Mouse (Mus musculus) monocyte, adult 5-6 weeks (primary cell): ENCODE results near the gene Grk3. TPM values are rescaled to one million over a fixed set of nuclear protein-coding genes. Genes with fewer than 3 reads are reported as not detected.

Experiments
- ATAC-seq: fragments of 153-309, 156-312 bp; replicated peaks from 2 replicates; pipeline ENCODE4 v1.8.0; 2017; ENCODE audit warnings: mild to moderate bottlenecking; ENCODE audit not compliant: low TSS enrichment, insufficient number of reproducible peaks, severe bottlenecking, poor library complexity, low FRiP score
- total RNA-seq: library from RNA; stranded (forward); fragments of 200-1000, 200-491, 200-594 nt; gene quantifications from 3 replicates; pipeline ENCODE4 v1.2.3, GENCODE M21; 2017

Gene Grk3
- 295 to 342 TPM (median 339 TPM) in 3 replicates for total RNA-seq

DNA sequence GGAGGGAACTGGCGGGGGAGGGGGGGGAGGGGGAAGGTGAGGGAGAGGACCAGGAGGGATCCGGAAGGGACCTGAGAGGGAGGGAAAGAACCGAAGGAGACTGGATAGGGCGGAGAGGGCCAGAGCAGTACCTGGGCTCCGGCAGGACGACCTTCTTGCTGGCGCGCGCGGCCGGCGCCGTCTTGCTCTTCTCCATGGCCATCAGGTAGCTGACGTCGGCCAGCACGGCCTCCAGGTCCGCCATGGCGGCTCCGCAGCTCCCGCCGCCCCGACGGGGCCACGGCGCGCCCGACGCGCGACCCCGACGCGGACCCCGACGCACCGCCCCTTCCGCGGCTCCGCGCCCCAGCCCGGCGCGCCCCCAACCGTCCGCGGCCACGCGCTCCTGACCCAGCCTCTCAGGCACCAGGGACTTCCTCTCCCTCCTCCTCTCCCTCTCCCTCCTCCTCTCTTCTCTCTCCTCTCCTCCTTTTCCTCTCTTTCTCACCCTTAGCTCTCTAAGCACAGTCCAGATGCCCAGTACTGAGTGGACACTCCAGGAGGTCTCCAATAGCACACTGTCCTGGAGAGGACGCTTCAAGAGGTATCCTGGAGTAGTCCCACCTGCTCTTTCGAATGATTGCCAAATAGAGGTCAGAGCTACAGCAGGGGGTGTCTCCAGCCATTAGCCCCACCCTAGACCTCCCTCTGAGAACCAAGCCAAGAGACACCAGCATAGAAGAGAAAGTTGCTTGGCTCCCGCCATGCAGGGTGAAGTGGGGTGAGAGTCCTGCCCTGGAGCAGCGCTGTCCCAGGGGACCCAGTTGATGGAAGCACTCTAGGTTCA is at the start of gene Grk3:
Gene Grk3, minus strand, starts transcription at position 556 of the 826 bp plus-strand sequence.
- ATAC-seq: peak; percentile 27

DNA sequence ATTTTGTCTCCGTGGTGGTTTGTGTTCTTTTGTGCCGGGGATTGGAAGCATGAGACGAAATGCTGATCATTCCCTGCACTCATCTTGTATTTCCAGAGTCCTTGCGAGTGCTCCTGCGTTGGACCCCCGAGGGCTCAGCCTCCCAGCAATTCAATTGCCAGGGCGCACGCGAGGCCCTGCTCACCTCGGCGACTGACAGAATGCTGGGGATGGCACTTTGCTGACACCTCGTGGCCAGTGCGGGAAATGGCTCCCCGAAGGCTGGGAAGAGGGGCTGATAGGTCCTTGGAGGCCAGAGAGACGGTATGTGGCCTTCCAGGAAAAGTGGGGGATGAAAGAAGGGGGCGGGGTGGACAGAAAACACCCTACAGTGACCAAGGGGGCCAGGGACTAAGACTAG is 38.7 kb upstream of the Grk3 start:
- peak; percentile 76 for ATAC-seq

- no peak for ATAC-seq
Observed at GRCm38 (mm10) chr5:113050581-113051185, 35.1 kb upstream of the Grk3 start.

DNA sequence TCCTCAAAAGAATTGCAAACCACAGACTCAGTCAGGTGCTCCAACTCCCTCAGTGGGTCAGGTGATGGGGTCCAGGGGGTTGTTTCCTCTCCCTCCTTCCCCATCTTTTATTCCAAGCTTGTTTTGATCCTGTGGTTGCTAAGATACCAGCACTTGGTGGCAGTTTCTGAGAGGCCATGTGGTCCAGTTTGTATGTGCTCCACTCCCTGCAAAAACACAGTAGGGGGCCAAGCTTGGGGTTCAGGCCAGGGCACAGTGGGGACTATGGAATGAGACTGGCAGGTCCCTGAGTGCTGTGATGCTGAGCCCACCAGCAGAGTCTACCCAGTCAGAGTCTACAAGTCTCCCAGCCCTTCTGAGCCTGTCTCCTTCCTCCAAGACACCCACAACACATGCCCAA is 34.3 kb upstream of the Grk3 start:
- ATAC-seq: no peak

DNA sequence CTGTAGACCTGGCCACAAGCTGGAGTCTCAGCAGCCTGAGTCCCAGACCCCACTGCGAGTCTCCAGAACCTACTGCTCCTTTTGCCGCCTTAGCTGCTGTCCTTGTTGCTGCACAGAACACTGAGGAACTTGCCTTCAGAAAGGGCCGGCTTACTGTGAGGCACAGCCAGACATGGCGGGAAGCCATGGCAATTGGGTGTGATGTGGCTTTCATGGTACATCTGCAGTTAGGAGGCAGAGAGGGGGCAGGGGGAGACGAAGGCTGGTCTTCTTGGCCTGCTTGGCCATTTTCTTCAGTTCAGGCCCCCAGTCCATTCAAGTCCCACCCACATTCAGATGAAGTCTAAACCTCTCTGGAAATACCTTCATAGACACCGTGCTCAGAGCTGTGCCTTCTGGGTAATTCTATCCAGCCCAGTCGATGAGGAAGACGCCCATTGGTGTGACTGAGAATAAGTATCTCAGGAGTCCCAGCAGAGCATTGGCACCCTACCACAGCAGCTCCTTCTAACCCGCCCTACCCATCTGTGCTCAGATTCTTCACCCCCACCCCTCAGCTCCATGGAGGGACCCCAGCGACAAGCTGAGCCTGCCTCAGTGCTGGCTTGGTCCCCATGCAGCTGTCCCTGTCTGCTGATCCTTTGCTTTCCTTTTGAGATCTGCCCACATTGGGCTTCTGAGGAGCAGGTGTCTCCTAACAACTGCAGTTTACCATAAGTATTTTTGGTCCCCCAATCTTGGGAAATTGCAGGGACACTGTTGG is 30.1 kb upstream of the Grk3 start:
- no peak for ATAC-seq

- no peak for ATAC-seq
Observed at GRCm38 (mm10) chr5:113043531-113043930, 27.9 kb upstream of the Grk3 start.

GRCm38 (mm10) chr5:113041567-113042071 is 26.0 kb upstream of the Grk3 start:
- ATAC-seq: no peak

DNA sequence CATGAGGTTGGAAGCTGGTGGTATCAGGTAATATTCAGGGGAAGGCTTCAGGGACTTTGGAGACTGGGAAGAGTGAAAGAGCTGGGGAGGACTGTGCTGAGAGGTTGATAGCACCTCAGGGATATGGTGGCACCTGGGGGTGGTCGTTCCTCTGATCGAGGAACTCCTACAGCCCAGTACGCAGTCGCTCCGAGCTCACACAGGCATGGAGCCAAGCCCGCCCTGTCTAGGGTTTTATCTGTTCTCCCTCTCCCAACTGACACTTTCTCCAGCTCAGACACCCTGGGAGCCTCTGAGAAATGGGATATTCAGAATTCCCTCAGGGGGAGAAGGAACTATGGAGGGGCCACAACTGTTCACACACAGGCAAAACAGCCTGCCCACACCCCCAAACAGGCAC is 25.2 kb upstream of the Grk3 start:
- no peak for ATAC-seq

DNA sequence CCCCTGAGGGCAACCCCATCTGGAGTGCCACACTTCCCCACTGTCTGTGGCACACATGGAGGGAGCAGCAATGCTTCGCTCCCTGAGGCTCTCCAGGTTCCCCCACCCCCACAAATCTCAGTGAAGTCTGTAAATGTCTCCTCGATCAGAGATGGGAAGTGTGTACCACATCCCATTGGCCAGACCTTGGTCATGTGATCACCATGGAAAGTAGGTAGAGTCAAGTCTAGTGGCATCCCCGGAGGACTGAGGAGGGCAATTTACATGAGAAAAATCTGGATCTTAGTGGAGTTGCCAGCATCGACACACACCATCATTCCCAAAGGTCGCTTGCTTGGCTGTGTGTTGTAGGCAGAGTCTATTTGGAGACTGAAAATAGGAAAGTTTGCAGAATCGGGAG is 23.0 kb upstream of the Grk3 start:
- no peak for ATAC-seq

DNA sequence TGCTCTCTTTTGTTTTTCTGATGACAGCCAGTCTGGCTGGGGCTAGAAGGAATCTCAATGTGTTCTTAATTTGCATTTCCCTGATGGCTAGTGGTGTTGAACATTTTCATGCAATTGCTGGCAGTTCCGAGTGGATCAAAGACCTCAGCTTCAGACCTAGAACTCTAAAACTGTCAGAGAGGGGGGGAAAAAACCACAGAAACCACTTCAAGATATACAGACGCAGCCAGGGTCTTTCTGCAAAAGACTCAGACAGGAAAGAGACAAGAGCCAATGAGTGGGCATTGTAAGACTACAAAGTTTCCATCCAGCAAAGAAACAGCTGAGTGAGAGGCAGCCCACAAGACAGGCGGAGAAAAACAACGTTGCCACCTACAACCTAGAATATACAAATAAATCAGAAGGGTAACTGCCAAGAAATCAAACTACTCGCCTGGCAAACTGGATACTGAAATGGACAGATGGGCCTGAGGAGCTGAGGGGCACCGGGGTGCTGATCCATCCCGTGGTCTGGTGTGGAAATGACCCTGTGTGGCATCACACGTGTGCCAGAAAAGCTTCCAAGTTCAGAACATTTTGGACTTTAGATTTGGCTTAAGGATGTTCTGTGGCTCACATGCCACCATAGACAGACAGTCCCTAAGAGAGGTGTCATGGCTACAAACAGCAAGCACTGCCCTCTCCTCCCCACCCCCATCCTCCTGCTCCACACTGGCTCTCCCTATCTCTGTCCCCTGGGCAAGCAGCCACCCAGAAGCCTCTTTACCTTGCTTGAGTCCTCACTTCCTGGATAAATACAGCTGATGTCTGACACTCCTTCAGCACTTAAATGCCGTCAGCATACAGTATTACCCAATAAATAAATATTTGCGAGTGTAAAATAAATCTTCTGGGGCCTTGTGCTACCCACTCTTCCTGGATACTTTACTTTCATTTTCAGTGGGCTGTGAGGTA is 19.8 kb upstream of the Grk3 start:
- ATAC-seq: no peak; the same call in 1 of the 2 replicates

GRCm38 (mm10) chr5:113031201-113031754 is 15.7 kb upstream of the Grk3 start:
- ATAC-seq: no peak

GRCm38 (mm10) chr5:113030082-113030481 is 14.5 kb upstream of the Grk3 start:
- ATAC-seq: no peak

DNA sequence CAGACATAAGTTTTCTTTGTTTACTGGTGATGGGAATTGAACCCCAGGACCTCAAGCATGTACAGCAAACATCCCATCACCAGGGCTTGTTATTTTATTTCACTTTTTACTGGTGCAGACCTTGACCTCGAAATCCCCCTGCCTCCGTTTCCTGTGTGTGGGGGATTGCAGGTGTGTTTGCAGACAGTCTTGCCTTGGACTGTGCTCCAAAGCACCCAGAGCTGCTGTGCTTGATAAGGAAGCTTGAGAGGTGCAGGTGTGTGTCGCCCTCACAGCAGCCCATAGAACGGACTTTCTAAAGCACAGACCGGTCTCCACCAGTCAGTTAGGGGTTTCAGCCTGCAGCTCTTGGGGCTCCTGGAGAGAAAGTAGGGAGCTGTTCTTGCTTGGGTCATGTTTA is 11.1 kb upstream of the Grk3 start:
- ATAC-seq: no peak

DNA sequence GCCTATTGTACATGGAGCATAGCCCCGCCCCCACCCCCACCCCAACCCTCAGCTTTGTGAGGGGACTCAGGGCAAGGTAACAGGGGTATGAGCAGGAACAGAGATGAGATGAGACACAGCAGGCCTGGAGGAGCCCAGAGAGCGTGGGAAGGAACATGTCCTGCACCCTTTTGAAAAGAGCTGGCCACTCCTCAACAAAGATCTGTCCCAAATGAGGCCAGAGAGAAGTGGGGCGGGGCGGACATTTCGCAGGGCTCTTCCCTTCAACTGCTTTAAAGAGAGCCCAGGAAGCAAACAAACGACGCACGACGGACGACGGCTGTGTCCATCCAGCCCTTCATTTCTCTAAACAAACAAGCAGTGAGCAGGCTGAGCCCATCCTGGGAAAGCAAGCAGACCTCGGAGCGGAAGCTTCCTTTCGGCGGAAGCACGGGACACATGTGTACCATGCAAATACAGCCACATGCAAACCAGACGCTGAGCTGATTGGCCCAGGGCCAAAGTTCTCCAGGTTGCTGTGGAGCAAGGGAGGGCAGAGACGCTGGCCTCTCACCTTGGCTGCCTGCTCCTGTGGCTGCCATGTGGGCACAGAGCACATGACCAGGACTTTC is 8.7 kb upstream of the Grk3 start:
- peak; percentile 34; the same call in 1 of the 2 replicates for ATAC-seq

GRCm38 (mm10) chr5:113018190-113018589 is 2.6 kb upstream of the Grk3 start:
- ATAC-seq: no peak

DNA sequence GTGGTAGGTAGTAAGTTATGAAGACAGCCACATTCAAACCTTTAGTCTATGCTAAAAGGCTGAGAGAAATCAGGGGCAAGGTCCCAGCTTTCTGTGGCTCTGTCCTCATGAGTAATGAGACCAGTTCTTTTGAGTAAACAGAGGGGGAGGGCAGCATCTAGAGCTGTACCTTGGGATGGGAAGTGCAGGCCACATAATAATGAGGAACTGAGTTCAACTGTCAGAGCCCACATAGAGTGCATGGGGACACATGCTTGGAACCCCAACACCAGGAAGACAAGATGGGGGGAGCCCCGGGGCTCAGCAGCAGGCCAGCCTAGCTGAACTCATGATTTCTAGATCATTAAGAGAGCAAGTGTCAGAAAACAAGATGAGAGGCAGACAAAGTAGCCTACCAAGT is 1.4 kb upstream of the Grk3 start:
- ATAC-seq: peak; percentile 45; the same call in 1 of the 2 replicates

DNA sequence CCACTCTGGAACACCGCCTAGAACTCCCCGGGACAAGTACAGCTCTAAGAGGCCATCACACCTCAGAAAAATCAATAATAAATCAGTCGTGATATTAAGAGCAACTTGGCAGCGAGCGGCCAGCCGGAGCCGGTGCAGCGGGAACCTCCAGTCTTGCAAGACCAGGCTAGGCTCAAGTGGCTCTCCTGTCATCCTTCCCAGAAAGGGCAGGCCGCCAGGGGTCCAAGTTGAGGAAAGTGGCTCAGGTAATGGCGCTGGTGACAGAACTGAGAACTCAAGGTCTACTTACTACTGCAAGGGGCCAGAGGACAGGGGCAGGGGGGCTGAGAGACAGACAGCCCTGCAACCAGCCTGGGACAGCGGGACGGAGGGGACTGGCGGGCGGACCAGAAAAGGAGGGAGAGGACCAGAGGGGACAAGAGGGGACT is 769 bp downstream of the Grk3 start:
- no peak for ATAC-seq
